Mouse (Mus musculus): ENCODE data around the gene Zdhhc7.

Gene Zdhhc7

GRCm38 (mm10) chr8:120036578-120036977 is 64.7 kb downstream of the Zdhhc7 start:
- DNase-seq (ENCODE audit: low spot score): no peak

DNA sequence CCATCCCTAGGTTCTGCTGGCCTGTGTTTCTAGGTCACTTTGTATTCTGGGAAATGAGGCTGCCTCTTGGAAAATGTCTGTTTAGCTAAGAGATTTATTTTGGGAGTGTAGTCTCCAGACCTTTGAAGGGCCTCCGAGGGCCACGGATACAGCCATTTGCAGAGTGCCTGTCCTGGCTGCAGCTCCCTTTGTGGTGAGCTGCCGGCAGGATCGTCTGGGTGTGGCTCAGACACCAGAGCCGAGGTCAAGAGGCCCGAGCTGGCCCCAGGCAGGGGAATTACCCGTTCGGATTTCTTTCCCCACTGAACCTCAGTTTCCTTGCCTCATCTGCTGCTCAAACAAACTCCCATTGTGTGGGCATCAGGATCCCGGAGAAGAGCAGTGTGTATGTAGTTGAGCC is 65.2 kb downstream of the Zdhhc7 start:
- no peak for DNase-seq (ENCODE audit: low spot score)

- peak; percentile 49 for DNase-seq (ENCODE audit: low spot score)
Measured at GRCm38 (mm10) chr8:120034471-120034870, 66.8 kb downstream of the Zdhhc7 start.

- no peak for DNase-seq (ENCODE audit: low spot score)
Measured at GRCm38 (mm10) chr8:120032549-120033208, 68.6 kb downstream of the Zdhhc7 start.

All from ovary, adult 18-20 months (tissue).